Mouse (Mus musculus) CD4-positive helper T cell, adult 2 months (primary cell): Measurements from ENCODE around the gene Gm28778.
"Not testable (repeated sequence)": the region's sequence is repeated elsewhere in the genome, so short reads cannot be mapped to it uniquely, and the experiment has no call there.

Experiments used
- DNase-seq: peaks from one replicate; pipeline ENCODE4 v3.0.0-alpha.2; 2012; ENCODE audit warnings: low read depth, missing footprints, low spot score

Gene Gm28778

GRCm38 (mm10) chr1:53296581-53297383 lies at the start of gene Gm28778, which contains the start of the genes Pms1 and Ormdl1:
TSS of gene Gm28778 (plus strand) at chr1:53297111.
TSS of gene Pms1 (minus strand) at chr1:53297018.
TSS of gene Ormdl1 (plus strand) at chr1:53297095.
- peak; percentile 94 for DNase-seq

- not testable (repeated sequence) for DNase-seq
These were observed 31.8 kb upstream of the Gm28778 start for GRCm38 (mm10) chr1:53264958-53265612.

GRCm38 (mm10) chr1:53269901-53270300 lies 27.0 kb upstream of the Gm28778 start:
- DNase-seq = no peak

DNA sequence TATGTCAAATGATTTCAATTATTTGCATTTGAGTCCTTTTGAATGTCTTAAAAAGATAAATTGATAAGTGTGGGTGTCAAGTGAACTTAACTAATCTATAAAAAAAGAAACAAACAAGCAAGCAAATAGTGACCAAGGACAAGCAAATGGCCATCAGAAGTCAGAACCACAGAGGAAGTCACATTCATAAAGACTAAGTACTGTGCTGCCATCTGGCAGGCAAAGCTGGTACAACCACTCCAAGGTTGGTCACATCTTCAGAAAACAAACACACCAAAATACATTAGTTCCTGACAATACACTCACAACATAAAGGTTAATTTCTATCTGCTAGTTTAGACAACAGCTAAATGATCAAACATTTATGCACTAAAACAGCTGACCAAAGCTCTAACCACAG lies 24.3 kb upstream of the Gm28778 start:
- peak; percentile 11 for DNase-seq

DNA sequence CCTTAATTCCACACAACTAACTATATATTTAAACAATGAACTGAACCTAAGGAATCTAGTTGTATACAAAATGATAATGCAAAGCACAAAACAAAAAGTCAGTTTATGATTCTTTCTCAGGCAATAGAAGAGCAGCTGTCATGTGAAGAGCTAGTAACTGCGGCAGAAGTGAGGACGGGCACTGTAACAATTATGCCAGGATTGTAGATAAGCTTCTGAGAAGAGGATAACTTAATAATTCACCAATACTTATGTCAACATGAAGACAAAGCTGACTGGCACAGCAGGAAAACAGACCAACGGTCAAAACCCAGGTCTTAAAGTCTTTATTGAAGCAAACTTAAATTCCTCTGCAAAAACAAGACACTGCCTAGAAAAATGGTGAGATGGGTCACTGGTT lies 5.7 kb upstream of the Gm28778 start:
- DNase-seq = no peak

GRCm38 (mm10) chr1:53300506-53300905 lies 3.6 kb downstream of the Gm28778 start:
- no peak for DNase-seq

GRCm38 (mm10) chr1:53312989-53313967 lies 16.4 kb downstream of the Gm28778 start, which contains the start of gene Osgepl1:
TSS of gene Osgepl1 (plus strand) at chr1:53313624.
- peak; percentile 88 for DNase-seq

DNA sequence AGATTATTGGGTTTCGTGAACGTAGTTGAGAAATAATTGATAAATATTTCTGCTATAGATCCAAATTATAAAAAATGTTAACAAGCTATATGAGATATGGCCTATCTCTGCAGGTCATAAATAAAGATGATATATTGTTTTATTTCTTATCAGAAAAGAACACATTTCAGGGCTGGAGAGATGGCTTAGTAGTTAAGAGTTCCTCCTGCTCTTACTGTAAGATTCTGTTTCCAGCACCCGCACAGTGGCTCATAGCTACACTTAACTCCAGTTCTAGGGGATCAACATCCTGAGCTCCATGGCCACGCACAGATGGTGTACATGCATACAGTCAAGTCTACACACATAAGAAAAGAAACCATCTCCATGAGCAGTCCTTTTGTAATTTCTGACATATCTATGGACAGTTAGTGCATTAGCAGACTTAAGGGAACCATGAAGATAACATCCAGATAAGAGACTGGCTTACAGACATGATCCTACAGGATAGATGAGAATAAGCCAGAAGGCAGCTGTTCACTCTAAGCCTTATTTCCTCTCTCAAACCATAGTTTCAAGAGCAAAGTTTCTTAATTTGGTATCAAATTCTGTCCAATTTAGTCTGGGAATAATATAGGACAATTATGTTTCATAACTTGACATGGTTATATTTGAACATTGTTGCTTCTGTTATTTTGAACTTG lies 24.9 kb downstream of the Gm28778 start:
- DNase-seq = no peak

GRCm38 (mm10) chr1:53323254-53323653 lies 26.3 kb downstream of the Gm28778 start:
- DNase-seq = no peak

GRCm38 (mm10) chr1:53324277-53324676 lies 27.4 kb downstream of the Gm28778 start:
- DNase-seq = no peak

GRCm38 (mm10) chr1:53324827-53325494 lies 28.1 kb downstream of the Gm28778 start:
- DNase-seq = no peak

GRCm38 (mm10) chr1:53333527-53333926 lies 36.6 kb downstream of the Gm28778 start:
- not testable (repeated sequence) for DNase-seq

- DNase-seq = no peak
These were observed 38.6 kb downstream of the Gm28778 start for GRCm38 (mm10) chr1:53335465-53335864.

DNA sequence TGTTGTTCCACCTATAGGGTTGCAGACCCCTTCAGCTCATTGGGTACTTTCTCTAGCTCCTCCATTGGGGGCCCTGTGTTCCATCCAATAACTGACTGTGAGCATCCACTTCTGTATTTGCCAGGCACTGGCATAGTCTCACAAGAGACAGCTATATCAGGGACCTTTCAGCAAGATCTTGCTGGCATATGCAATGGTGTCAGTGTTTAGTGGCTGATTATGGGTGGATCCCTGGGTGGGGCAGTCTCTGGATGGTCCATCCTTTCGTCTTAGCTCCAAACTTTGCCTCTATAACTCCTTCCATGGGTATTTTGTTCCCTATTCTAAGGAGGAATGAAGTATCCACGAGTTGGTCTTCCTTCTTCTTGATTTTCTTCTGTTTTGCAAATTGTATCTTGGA lies 40.5 kb downstream of the Gm28778 start:
- not testable (repeated sequence) for DNase-seq

- DNase-seq = no peak
These were observed 44.2 kb downstream of the Gm28778 start for GRCm38 (mm10) chr1:53341071-53341470.

- peak; percentile 98 for DNase-seq
These were observed 55.7 kb downstream of the Gm28778 start, which contains the start of the genes Asdurf, Gm28551 and Asnsd1 for GRCm38 (mm10) chr1:53352327-53353261. TSS of gene Asdurf (minus strand) at chr1:53352619. TSS of gene Gm28551 (minus strand) at chr1:53352667. TSS of gene Asnsd1 (minus strand) at chr1:53352752.

DNA sequence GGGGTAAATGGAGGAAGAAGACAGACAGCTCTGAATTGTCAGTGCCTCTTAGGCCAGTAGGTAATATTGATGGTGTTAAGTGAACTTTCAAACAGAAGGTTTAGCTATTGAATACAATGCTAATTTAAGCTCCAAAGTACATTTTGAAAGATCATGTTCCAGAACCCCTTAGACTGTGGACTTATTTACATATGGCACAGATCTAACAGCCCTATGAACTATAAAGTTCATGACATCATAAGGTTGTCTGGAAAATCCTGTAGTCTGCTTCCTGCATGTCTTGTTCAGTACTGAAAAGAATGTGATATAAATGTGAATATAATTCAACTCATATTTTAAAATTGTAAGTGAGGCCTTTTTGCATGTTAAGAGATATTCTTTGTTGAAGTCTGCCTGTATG lies 62.1 kb downstream of the Gm28778 start:
- no peak for DNase-seq
